Mouse (Mus musculus): ENCODE results near the gene Gm20518. TPM values are rescaled to one million over a fixed set of nuclear protein-coding genes. Genes with fewer than 3 reads are reported as not detected.

Gm20518 gene
- total and polyA plus RNA-seq, 3 experiments, result 0.35 to 0.53 TPM; not detected in 1

DNA sequence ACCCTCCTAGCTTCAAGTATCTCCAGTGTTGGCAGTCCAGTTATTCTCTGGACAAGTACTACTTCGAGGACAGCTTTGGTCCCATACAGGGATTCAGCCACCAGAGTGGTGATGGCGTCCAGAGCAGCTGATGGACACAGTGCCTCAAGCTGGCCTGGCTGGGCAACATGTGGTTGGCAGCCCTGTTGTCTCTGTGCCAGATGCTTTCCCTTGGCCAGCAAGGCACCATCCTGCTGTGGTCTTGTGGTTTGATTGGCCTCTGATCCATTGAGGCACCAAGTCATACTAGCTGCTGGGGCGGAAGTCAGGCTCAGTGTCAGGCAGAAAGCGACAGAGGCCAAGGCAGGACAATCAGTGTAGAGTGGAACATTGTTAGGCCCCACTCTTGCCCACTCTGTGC, 82.3 kb downstream of the Gm20518 start:
- peaks cover 0 to 5% of the 10 kb centered on the region in 2 experiments; a peak in 2 of 4 replicates for H3K36me3 ChIP-seq (ENCODE audit: control insufficient read depth in 1 of 2, insufficient read depth in 2 of 2, low read length in 2 of 2)
- no peak overlapping the region for H3K4me3 ChIP-seq (ENCODE audit: control insufficient read depth in 1 of 2, insufficient read depth in 1 of 2, low read depth in 2 of 2, low read length in 2 of 2)
- H3K9me3 ChIP-seq (replicated peaks; ENCODE audit: insufficient read depth, low read length), result no peaks in the 10 kb centered on the region
- H3K79me2 ChIP-seq (ENCODE audit: control insufficient read depth, insufficient read depth, low read length, poor library complexity), result peaks cover 5% of the 10 kb centered on the region; the same call in 1 of the 2 replicates
- H3K4me1 ChIP-seq (ENCODE audit: control insufficient read depth in 1 of 2, insufficient read depth in 2 of 2, low read length in 2 of 2), result peaks cover 2 to 31% of the 10 kb centered on the region in 2 experiments; a peak in 3 of 4 replicates
- no peaks in the 10 kb centered on the region for H3K27me3 ChIP-seq (ENCODE audit: control insufficient read depth in 1 of 2, insufficient read depth in 2 of 2, low read length in 2 of 2)
- no peak for DNase-seq (ENCODE audit: low read depth, low spot score)
- no peak overlapping the region for H3K9ac ChIP-seq (ENCODE audit: control insufficient read depth, low read depth, low read length, poor library complexity, severe bottlenecking)
- H3K27ac ChIP-seq (ENCODE audit: control insufficient read depth, low read depth, low read length), result no peak overlapping the region
- TF ChIP-seq MAX (IDR thresholded peaks at IDR 0.05; ENCODE audit: low read length) (no peak), ZC3H11A (IDR thresholded peaks at IDR 0.05; ENCODE audit: low read depth, low read length) (no peak)

DNA sequence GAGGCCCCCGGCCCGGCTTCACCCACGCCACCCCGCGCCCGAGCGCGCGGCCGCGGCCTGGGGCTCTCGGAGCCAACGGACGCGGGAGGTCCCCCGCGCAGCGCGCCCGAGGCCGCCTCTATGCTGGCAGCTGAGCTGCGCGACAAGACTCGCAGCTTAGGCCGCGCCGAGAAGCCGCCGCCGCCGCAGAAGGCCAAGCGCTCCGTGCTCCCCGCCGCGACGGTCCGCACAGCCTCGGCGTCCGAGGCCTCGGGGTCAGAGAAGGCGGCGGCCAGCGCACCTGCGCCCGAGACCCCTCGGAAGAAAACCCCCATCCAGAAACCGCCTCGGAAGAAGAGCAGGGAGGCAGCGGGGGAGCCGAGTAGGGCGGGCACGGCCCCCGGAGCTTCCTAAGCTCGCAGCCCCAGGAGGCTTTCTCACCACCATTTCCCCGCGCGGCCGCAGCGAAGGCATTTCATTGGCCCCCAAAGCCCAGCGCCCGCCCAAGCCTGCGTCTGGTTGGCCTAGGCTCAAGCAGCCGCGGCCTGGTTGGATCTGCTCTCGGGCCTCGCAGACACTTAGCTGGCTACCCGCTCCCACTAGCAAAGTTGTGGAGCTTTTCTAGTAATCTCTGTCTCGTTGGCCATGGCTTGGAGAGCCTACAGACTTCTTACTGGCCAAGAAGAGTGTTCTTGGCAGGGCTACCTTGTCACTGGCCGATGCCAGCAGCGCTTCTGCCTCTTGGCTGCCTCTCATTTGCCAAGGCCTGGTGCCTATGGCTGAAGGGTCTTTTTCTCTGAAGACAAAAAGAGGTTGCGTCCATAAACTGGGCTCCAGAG, 84.1 kb downstream of the Gm20518 start:
- TF ChIP-seq POLR2AphosphoS2 (IDR thresholded peaks at IDR 0.05; ENCODE audit: low read length) (peak; percentile 65; the same call in 1 of the 2 replicates), NRF1 (IDR thresholded peaks at IDR 0.05; ENCODE audit: insufficient read depth, low read depth, low read length, poor library complexity, severe bottlenecking) (peak; percentile 34; the same call in 1 of the 2 replicates), MYC (IDR thresholded peaks at IDR 0.05; ENCODE audit: low read depth, low read length) (no peak), MAX (IDR thresholded peaks at IDR 0.05; ENCODE audit: low read length) (peak; percentile 78; the same call in 1 of the 2 replicates), KAT2A (conservative IDR thresholded peaks at IDR 0.05; ENCODE audit: low read depth, low read length) (no peak; the same call in 1 of the 2 replicates), MXI1 (IDR thresholded peaks at IDR 0.05; ENCODE audit: low read depth, low read length) (peak; percentile 41; the same call in 1 of the 2 replicates), USF2 (IDR thresholded peaks at IDR 0.05; ENCODE audit: borderline replicate concordance in 1 of 2, insufficient read depth in 1 of 2, low read depth in 1 of 2, low read length in 2 of 2) (no peak), SIN3A (IDR thresholded peaks at IDR 0.05; ENCODE audit: low read length) (peak; percentile 20), MYB (IDR thresholded peaks at IDR 0.05; ENCODE audit: low read depth, low read length) (no peak), TCF12 (IDR thresholded peaks at IDR 0.05; ENCODE audit: low read depth, low read length) (0 out of 2 replicates have a peak, but pooled peaks have one; percentile 2), POLR2A (IDR thresholded peaks at IDR 0.05; ENCODE audit: control insufficient read depth in 1 of 2, insufficient read depth in 1 of 2, low read depth in 1 of 2, low read length in 2 of 2, poor library complexity in 1 of 2) (peak; percentile 76 to 86), CTCF (IDR thresholded peaks at IDR 0.05 in 2 of 3, conservative IDR thresholded peaks at IDR 0.05 in 1 of 3; ENCODE audit: control insufficient read depth in 1 of 3, insufficient read depth in 1 of 3, low read depth in 2 of 3, low read length in 3 of 3, poor library complexity in 1 of 3, severe bottlenecking in 1 of 3) (0 out of 6 replicates have a peak, but pooled peaks of 1 of the 3 experiments have one; percentile 3), CHD1 (IDR thresholded peaks at IDR 0.05; ENCODE audit: low read depth, low read length) (0 out of 2 replicates have a peak, but pooled peaks have one; percentile 46), ZMIZ1 (IDR thresholded peaks at IDR 0.05; ENCODE audit: low read depth, low read length) (peak; percentile 48; the same call in 1 of the 2 replicates), NELFE (IDR thresholded peaks at IDR 0.05; ENCODE audit: low read depth, low read length) (peak; percentile 76), E2F4 (IDR thresholded peaks at IDR 0.05; ENCODE audit: borderline replicate concordance, low read depth, low read length) (peak; percentile 66; the same call in 1 of the 2 replicates), TBP (IDR thresholded peaks at IDR 0.05; ENCODE audit: low read depth, low read length) (peak; percentile 48; the same call in 1 of the 2 replicates), HCFC1 (IDR thresholded peaks at IDR 0.05; ENCODE audit: low read depth, low read length) (peak; percentile 63), ZKSCAN1 (IDR thresholded peaks at IDR 0.05; ENCODE audit: low read depth, low read length) (no peak)
- peak overlapping the region; percentile 94 for H3K9ac ChIP-seq (ENCODE audit: control insufficient read depth, low read depth, low read length, poor library complexity, severe bottlenecking)
- DNase-seq (ENCODE audit: low read depth, low spot score), result peak; percentile 96
- peak overlapping the region; percentile 71 for H3K27ac ChIP-seq (ENCODE audit: control insufficient read depth, low read depth, low read length)
- H3K27me3 ChIP-seq (ENCODE audit: control insufficient read depth in 1 of 2, insufficient read depth in 2 of 2, low read length in 2 of 2), result no peaks in the 10 kb centered on the region
- peak overlapping the region; percentile 53 to 70 for H3K4me3 ChIP-seq (ENCODE audit: control insufficient read depth in 1 of 2, insufficient read depth in 1 of 2, low read depth in 2 of 2, low read length in 2 of 2)
- no peaks in the 10 kb centered on the region for H3K9me3 ChIP-seq (replicated peaks; ENCODE audit: insufficient read depth, low read length)
- peaks cover 2 to 33% of the 10 kb centered on the region in 2 experiments; a peak in 3 of 4 replicates for H3K4me1 ChIP-seq (ENCODE audit: control insufficient read depth in 1 of 2, insufficient read depth in 2 of 2, low read length in 2 of 2)
- H3K36me3 ChIP-seq (ENCODE audit: control insufficient read depth in 1 of 2, insufficient read depth in 2 of 2, low read length in 2 of 2), result peaks cover 0 to 5% of the 10 kb centered on the region in 2 experiments; a peak in 2 of 4 replicates
- peaks cover 5% of the 10 kb centered on the region; the same call in 1 of the 2 replicates for H3K79me2 ChIP-seq (ENCODE audit: control insufficient read depth, insufficient read depth, low read length, poor library complexity)

Measured in MEL (cell line).